Mouse (Mus musculus) thymus, adult 2 months (tissue): ENCODE data around the gene Atg4b. TPM values are rescaled to one million over a fixed set of nuclear protein-coding genes. Genes with fewer than 3 reads are reported as not detected.

Experiments
- DNase-seq: peaks from one replicate; pipeline ENCODE4 v3.0.0; 2021
- H3K27ac ChIP-seq: fragments of 200-500 bp; 2 replicates; pipeline ENCODE4 v1.5.1; 2012; ENCODE audit warnings: low read length, control low read depth; ENCODE audit not compliant: control insufficient read depth, insufficient read depth
- H3K27me3 ChIP-seq: fragments of 200-500 bp; 2 replicates; pipeline ENCODE4 v1.6.1; 2012; ENCODE audit warnings: mild to moderate bottlenecking, low read length, moderate library complexity, mixed read lengths; ENCODE audit not compliant: control insufficient read depth, insufficient read depth
- H3K36me3 ChIP-seq: fragments of 200-500 bp; 2 replicates; pipeline ENCODE4 v1.6.1; 2012; ENCODE audit warnings: mild to moderate bottlenecking, low read length, moderate library complexity; ENCODE audit not compliant: control insufficient read depth, insufficient read depth
- H3K4me1 ChIP-seq: fragments of 200-500 bp; replicated peaks from 2 replicates; pipeline ENCODE4 v1.6.1; 2012; ENCODE audit warnings: low read length; ENCODE audit not compliant: control insufficient read depth, insufficient read depth
- H3K4me3 ChIP-seq: fragments of 200-500 bp; 2 replicates; pipeline ENCODE4 v1.5.1; 2012; ENCODE audit warnings: mild to moderate bottlenecking, low read length, control low read depth, moderate library complexity; ENCODE audit not compliant: control insufficient read depth, insufficient read depth
- CTCF ChIP-seq: fragments of 200-500 bp; IDR thresholded peaks from 2 replicates; pipeline ENCODE4 v1.5.1; 2012; ENCODE audit warnings: mild to moderate bottlenecking, control low read depth, low read length, moderate library complexity, borderline replicate concordance; ENCODE audit not compliant: control insufficient read depth, poor library complexity, insufficient read depth; ENCODE audit errors: extremely low read depth
- POLR2A ChIP-seq: fragments of 200-500 bp; IDR thresholded peaks from 2 replicates; pipeline ENCODE4 v1.6.1; 2012; ENCODE audit warnings: mild to moderate bottlenecking, low read length, control low read depth, moderate library complexity; ENCODE audit not compliant: control insufficient read depth, poor library complexity, insufficient read depth; ENCODE audit errors: extremely low read depth
- WGBS: fragments of 180-500 bp; shearing (Covaris S2); methylation state at CpG from one replicate; pipeline ENCODE4 v1.1.7; 2018; 5-methylcytosine and 5-hydroxymethylcytosine counted together
- polyA plus RNA-seq: library from polyadenylated mRNA; depleted of rRNA; stranded (reverse); fragments of >200 nt; gene quantifications from 2 replicates; pipeline ENCODE4 v1.2.3, GENCODE M21; 2012; rRNA removed

Atg4b gene
- polyA plus RNA-seq, result 69.1 and 75.6 TPM in 2 replicates

GRCm38 (mm10) chr1:93751290-93751689, at the start of gene Atg4b:
TSS of gene Atg4b (plus strand) at chr1:93751500.
- 96% methylated on average over 6 of the region's 6 CpGs for WGBS
- H3K4me3 ChIP-seq, result no peak within 1 kb of the TSS
- no peak for TF ChIP-seq POLR2A
- TF ChIP-seq CTCF, result no peak
- no peak for DNase-seq
- no peak within 1 kb of the TSS for H3K27ac ChIP-seq
- peaks cover 5% of the 10 kb centered on the region for H3K4me1 ChIP-seq
- peaks cover 6% of the 10 kb centered on the region for H3K36me3 ChIP-seq
- H3K27me3 ChIP-seq, result no peaks in the 10 kb centered on the region

GRCm38 (mm10) chr1:93702106-93702505, 49.2 kb upstream of the Atg4b start:
- no peaks in the 10 kb centered on the region for H3K36me3 ChIP-seq
- no peak for DNase-seq
- H3K4me3 ChIP-seq, result no peak overlapping the region
- WGBS, result 92% methylated on average over 1 of the region's 1 CpGs
- TF ChIP-seq POLR2A (no peak), CTCF (no peak)
- H3K27ac ChIP-seq, result no peak overlapping the region
- no peaks in the 10 kb centered on the region for H3K27me3 ChIP-seq
- H3K4me1 ChIP-seq, result no peaks in the 10 kb centered on the region

GRCm38 (mm10) chr1:93703472-93704048, 47.7 kb upstream of the Atg4b start:
- 96% methylated on average over 10 of the region's 10 CpGs for WGBS
- TF ChIP-seq POLR2A (no peak), CTCF (no peak)

GRCm38 (mm10) chr1:93704341-93704740, 47.0 kb upstream of the Atg4b start:
- Histone ChIP-seq H3K4me1 (no peaks in the 10 kb centered on the region), H3K27ac (no peak overlapping the region), H3K4me3 (no peak overlapping the region), H3K36me3 (no peaks in the 10 kb centered on the region), H3K27me3 (no peaks in the 10 kb centered on the region)
- WGBS, result 97% methylated on average over 9 of the region's 9 CpGs
- TF ChIP-seq POLR2A (no peak), CTCF (no peak)
- DNase-seq, result no peak

More at GRCm38 (mm10) chr1:93703472-93704048, 47.7 kb upstream of the Atg4b start:
- Histone ChIP-seq H3K4me3 (no peak overlapping the region), H3K27me3 (no peaks in the 10 kb centered on the region), H3K27ac (no peak overlapping the region), H3K4me1 (no peaks in the 10 kb centered on the region), H3K36me3 (no peaks in the 10 kb centered on the region)
- no peak for DNase-seq

GRCm38 (mm10) chr1:93705389-93705788, 45.9 kb upstream of the Atg4b start:
- no peak for DNase-seq
- H3K4me3 ChIP-seq, result no peak overlapping the region
- no peaks in the 10 kb centered on the region for H3K4me1 ChIP-seq
- H3K36me3 ChIP-seq, result no peaks in the 10 kb centered on the region
- no peak overlapping the region for H3K27ac ChIP-seq
- WGBS, result 88% methylated on average over 3 of the region's 3 CpGs
- TF ChIP-seq POLR2A (no peak), CTCF (no peak)
- no peaks in the 10 kb centered on the region for H3K27me3 ChIP-seq

- no peak overlapping the region for H3K27ac ChIP-seq
- 93% methylated on average over 2 of the region's 2 CpGs for WGBS
- DNase-seq, result no peak
Measured at GRCm38 (mm10) chr1:93716166-93716565, 35.1 kb upstream of the Atg4b start.

More at GRCm38 (mm10) chr1:93716166-93716565, 35.1 kb upstream of the Atg4b start:
- Histone ChIP-seq H3K27me3 (no peaks in the 10 kb centered on the region), H3K36me3 (0 out of 2 replicates have a peak, but pooled peaks cover 3% of the 10 kb centered on the region), H3K4me1 (no peaks in the 10 kb centered on the region), H3K4me3 (no peak overlapping the region)
- TF ChIP-seq POLR2A (no peak), CTCF (no peak)
